Mouse (Mus musculus) liver, embryonic 15.5 days (tissue): ENCODE measurements around the gene Six5. TPM values are rescaled to one million over a fixed set of nuclear protein-coding genes. Genes with fewer than 3 reads are reported as not detected.

Source experiments
- microRNA-seq: library from miRNA; unstranded; fragments of <30 nt; microRNA quantifications from one replicate; pipeline ENCODE4, GENCODE M21; 2016
- polyA plus RNA-seq: library from polyadenylated mRNA; unstranded; fragments of >200 nt; fragmentation: Nextera tagmentation; extraction: Ambion mirVana; gene quantifications from 2 replicates; pipeline ENCODE4 v1.2.1, GENCODE M21; 2015

Six5 gene
- polyA plus RNA-seq, 1 experiment from 2014 or later = 0.90 TPM

Small RNA genes lying within 50 kb of the gene (microRNA-seq; reads per million reads assigned to microRNA genes)
- gene Mir3100 = 1.5 reads per million

Other genes starting within 250 kb of the Six5 start
- 69.3 and 73.4 TPM in 2 replicates for gene Pglyrp1, start 223.3 kb upstream of the Six5 start, polyA plus RNA-seq
- 8.4 and 11.1 TPM in 2 replicates for gene Ccdc61, start 184.2 kb upstream of the Six5 start, polyA plus RNA-seq
- gene Nova2, start 168.7 kb upstream of the Six5 start, polyA plus RNA-seq = 0.06 TPM in 2 replicates
- gene Nanos2, start 107.2 kb upstream of the Six5 start, polyA plus RNA-seq = not detected in 2 replicates
- 0.15 and 0.55 TPM in 2 replicates for gene Mypop, start 103.3 kb upstream of the Six5 start, polyA plus RNA-seq
- 8.2 and 9.9 TPM in 2 replicates for gene Irf2bp1, start 90.5 kb upstream of the Six5 start, polyA plus RNA-seq
- 45.8 and 52.1 TPM in 2 replicates for gene Foxa3, start 71.1 kb upstream of the Six5 start, polyA plus RNA-seq
- 14.6 and 15.4 TPM in 2 replicates for gene Sympk, start 70.2 kb upstream of the Six5 start, polyA plus RNA-seq
- not detected in 2 replicates for gene Rsph6a, start 39.9 kb upstream of the Six5 start, polyA plus RNA-seq
- gene Dmwd, start 18.4 kb upstream of the Six5 start, polyA plus RNA-seq = 3.6 and 5.4 TPM in 2 replicates
- 13.9 and 15.8 TPM in 2 replicates for gene Dmpk, start 10.7 kb upstream of the Six5 start, polyA plus RNA-seq
- 0.14 and 0.17 TPM in 2 replicates for gene Gm4969, start 23.8 kb downstream of the Six5 start, polyA plus RNA-seq
- 5.1 TPM in 2 replicates for gene Fbxo46, start 25.3 kb downstream of the Six5 start, polyA plus RNA-seq
- 4.1 and 4.6 TPM in 2 replicates for gene Qpctl, start 54.7 kb downstream of the Six5 start, polyA plus RNA-seq
- 52.8 and 55.6 TPM in 2 replicates for gene Snrpd2, start 55.1 kb downstream of the Six5 start, polyA plus RNA-seq
- 0.36 and 1.0 TPM in 2 replicates for gene Gipr, start 71.5 kb downstream of the Six5 start, polyA plus RNA-seq
- gene Eml2, start 81.8 kb downstream of the Six5 start, polyA plus RNA-seq = 3.9 and 4.2 TPM in 2 replicates
- gene Gpr4, start 117.9 kb downstream of the Six5 start, polyA plus RNA-seq = 0.50 TPM in 2 replicates
- gene Opa3, start 133.7 kb downstream of the Six5 start, polyA plus RNA-seq = 15.3 and 16.0 TPM in 2 replicates
- gene Vasp, start 177.2 kb downstream of the Six5 start, polyA plus RNA-seq = 41.2 and 42.4 TPM in 2 replicates
- 0.05 TPM in 1 of 2 replicates, not detected in the other for gene Ppm1n, start 185.5 kb downstream of the Six5 start, polyA plus RNA-seq
- 3.9 and 5.2 TPM in 2 replicates for gene Rtn2, start 188.0 kb downstream of the Six5 start, polyA plus RNA-seq
- gene Fosb, start 215.5 kb downstream of the Six5 start, polyA plus RNA-seq = 0.03 TPM in 1 of 2 replicates, not detected in the other